Mouse (Mus musculus) adrenal gland, postnatal 14 days (tissue): ENCODE results near the gene Nog. TPM values are rescaled to one million over a fixed set of nuclear protein-coding genes. Genes with fewer than 3 reads are reported as not detected.

ENCODE experiments used
- DNase-seq: peaks from one replicate; pipeline ENCODE4 v3.0.0; 2021; ENCODE audit warnings: mixed read lengths
- total RNA-seq: library from RNA; stranded (reverse); gene quantifications from 2 replicates; pipeline ENCODE4 v1.2.3, GENCODE M21; 2021

Nog gene
- total RNA-seq, 1 experiment from 2014 or later, result 0.85 TPM

DNA sequence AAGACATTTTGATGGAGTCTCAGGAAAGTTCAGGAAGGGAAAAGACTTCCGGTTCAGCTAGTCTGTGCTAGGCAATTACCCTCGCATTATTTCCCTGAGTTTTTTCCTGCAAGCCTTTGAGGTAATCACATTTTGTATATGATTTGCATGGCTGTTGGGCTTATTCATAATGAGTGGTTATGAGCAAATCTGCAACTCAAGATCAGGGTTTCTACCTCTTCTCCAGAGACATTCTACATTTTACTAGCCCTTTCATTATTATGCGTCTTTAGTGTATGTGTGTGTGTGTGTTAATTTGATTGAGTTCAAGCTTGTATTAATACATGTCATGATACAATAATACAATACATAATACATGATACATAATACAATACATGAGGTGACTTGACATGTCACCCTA is 34.6 kb downstream of the Nog start:
- no peak for DNase-seq

DNA sequence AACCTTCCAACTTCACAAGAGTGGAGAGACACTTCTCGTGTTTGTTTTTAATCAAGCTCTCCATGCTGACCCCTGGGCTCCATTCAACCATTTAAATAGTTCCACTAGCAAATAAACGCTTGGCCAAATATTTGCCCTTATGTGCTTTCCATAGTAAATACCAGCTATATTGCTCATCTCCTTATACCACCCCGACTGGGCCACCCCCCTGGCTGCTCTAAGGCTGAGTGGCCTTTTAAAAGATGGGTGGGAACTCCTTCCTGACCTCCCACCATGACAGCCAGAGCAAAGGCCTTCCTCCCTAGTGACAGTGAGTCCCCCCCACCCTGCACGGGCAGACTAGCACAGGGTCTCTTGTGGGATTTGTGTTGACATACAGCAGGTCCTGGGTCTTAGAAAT is 37.1 kb downstream of the Nog start:
- no peak for DNase-seq

DNA sequence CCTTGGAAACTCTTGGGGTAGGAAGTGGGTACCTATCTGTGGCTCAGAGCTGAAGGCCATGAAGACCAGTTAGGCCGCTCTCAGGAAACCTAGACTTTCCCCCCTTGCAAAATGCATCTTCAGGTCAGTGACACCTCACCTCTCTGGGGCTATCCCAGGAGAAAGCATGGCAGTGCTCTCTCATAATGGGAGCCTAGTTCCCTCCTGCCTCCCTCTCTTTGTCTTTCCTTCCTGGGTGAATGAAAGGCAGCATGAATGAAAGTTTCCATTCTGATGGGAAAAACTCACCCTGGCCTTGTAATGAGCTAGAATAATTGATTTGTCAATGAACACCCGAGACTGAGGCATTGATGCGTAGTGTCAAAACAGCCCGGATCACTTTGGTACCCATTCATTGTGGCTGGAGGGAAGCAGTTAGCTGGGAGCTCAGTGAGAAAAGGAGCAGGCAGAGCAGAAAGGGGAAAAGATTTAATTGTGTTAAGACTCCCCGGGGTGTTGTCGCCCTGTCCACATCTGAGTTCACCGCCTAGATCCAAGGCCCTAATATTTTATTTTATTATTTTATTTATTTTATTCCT is 42.7 kb downstream of the Nog start:
- DNase-seq, result no peak

DNA sequence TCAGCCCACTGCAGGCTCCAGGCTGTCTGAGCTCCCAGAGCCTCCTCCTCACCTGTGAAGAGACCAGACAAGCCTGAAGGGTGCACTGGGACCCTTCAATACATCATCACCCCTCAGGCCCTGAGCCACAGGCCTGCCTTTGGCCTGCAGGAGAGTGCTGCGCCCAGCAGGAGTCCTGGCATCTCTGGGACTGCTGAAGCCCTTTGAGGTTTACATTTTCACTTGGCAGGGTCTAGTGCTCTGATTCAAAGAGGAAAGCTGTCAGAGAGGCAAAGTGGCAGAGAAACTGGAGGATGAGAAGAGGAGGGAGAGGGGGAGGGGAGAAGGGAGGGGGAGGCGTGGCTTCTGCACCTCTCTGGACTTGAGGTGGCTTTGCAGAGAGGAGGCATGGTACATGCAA is 44.2 kb downstream of the Nog start:
- DNase-seq, result no peak

DNA sequence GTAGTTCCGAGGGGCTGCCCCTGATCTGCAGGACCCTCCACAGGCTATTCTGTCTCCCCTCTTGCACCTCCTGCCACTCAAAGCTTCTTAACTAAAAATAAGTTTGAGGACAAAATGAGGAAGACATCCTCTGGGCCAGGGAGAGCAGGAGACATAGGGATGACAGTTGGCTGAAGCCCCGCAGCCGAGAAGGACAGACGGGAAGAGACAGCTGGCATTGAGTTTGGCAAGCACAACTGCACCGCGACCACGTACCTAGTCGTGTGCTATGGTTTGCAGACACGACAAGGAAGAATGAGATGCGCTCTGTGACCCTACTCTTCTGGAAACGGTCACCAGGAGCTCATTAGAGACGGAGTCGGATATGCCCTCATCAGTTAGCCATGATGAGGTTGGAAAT is 48.2 kb downstream of the Nog start:
- no peak for DNase-seq

Other genes with a start within 250 kb of the Nog start
- 12.8 and 15.0 TPM in 2 replicates for gene Dgke, start 235.5 kb downstream of the Nog start, total RNA-seq
- not detected in 2 replicates for gene Gm525, start 228.5 kb downstream of the Nog start, total RNA-seq